Mouse (Mus musculus) megakaryocyte, embryonic 14.5 days (primary cell): ENCODE data around the gene Plcl1.

Experiments used
- FLI1 ChIP-seq: IDR thresholded peaks from 2 replicates; pipeline ENCODE4 v1.6.1; 2012; ENCODE audit warnings: low read length, inconsistent platforms, mixed read lengths
- GATA1 ChIP-seq: IDR thresholded peaks from 3 replicates; pipeline ENCODE4 v1.6.1; 2012; ENCODE audit warnings: mixed read lengths, low read length, inconsistent platforms, borderline replicate concordance

DNA sequence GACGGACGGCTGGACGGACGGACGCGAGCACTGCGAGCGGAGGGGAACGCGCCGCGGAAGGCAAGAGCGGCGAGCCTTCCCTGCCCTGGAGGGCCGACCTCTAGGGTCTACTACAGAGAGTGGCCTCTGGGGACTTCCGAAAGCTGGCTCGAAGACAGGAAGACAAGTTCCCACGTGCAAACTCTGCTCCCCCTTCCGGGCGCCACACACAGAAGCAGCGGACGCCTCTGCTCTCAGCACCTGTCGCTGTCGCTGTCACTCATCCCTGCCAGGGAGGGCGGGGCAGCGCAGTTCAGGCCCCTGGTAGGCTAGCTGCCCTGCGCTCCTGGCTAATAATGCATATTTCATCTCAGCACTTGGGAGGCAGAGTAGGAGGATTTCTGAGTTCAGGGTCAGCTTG, 42.1 kb upstream of the Plcl1 start:
- TF ChIP-seq GATA1 (no peak), FLI1 (no peak)
